Mouse (Mus musculus) megakaryocyte, embryonic 14.5 days (primary cell): ENCODE data around the gene Smarca4.

Experiments
- FLI1 ChIP-seq: IDR thresholded peaks from 2 replicates; pipeline ENCODE4 v1.6.1; 2012; ENCODE audit warnings: low read length, inconsistent platforms, mixed read lengths
- GATA1 ChIP-seq: IDR thresholded peaks from 3 replicates; pipeline ENCODE4 v1.6.1; 2012; ENCODE audit warnings: mixed read lengths, low read length, inconsistent platforms, borderline replicate concordance

DNA sequence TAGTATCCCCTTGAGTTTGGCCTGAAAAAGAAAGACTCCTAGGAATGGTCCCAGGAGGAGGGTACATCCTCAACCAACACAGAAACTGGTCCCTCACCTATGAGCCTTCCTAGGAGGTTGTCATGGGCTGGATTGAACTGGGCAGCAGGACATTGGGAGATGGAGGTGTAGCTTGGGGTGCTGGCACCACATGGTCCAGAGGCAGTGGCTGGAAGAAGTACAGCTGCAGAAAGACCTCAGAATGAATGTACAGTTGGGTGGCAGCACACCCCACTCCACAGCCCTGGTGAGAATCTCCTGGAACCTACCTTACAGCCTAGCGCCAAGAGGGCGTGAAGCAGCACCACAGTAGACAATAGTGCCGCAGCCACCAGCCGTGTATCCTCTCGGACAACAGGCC, 26.4 kb upstream of the Smarca4 start:
- TF ChIP-seq GATA1 (no peak), FLI1 (no peak)
